Mouse (Mus musculus) embryo, embryonic 11 days (tissue): Measurements from ENCODE around the gene Asic4.

ENCODE experiments used
- DNase-seq: peaks from one replicate; pipeline ENCODE4 v3.0.0-alpha.2; 2015

Asic4 gene

GRCm38 (mm10) chr1:75450314-75451005 lies at the start of gene Asic4:
Gene Asic4 (plus strand): TSS chr1:75450436.
- peak; percentile 52 for DNase-seq

GRCm38 (mm10) chr1:75400493-75401115 lies 49.6 kb upstream of the Asic4 start:
- no peak for DNase-seq

- DNase-seq, result no peak
These were observed 44.7 kb upstream of the Asic4 start for GRCm38 (mm10) chr1:75405547-75405946.

- no peak for DNase-seq
These were observed 44.1 kb upstream of the Asic4 start for GRCm38 (mm10) chr1:75406173-75406572.

- no peak for DNase-seq
These were observed 43.2 kb upstream of the Asic4 start for GRCm38 (mm10) chr1:75407056-75407455.

GRCm38 (mm10) chr1:75408210-75408609 lies 42.0 kb upstream of the Asic4 start:
- no peak for DNase-seq

- DNase-seq, result no peak
These were observed 40.3 kb upstream of the Asic4 start for GRCm38 (mm10) chr1:75409950-75410349.

- DNase-seq, result no peak
These were observed 38.0 kb upstream of the Asic4 start for GRCm38 (mm10) chr1:75412196-75412595.

- peak; percentile 50 for DNase-seq
These were observed 36.5 kb upstream of the Asic4 start for GRCm38 (mm10) chr1:75413749-75414148.

GRCm38 (mm10) chr1:75421794-75422193 lies 28.4 kb upstream of the Asic4 start:
- DNase-seq, result peak; percentile 25

- DNase-seq, result no peak
These were observed 27.9 kb upstream of the Asic4 start for GRCm38 (mm10) chr1:75422216-75422822.

GRCm38 (mm10) chr1:75422823-75423471 lies 27.3 kb upstream of the Asic4 start:
- peak; percentile 74 for DNase-seq

GRCm38 (mm10) chr1:75423780-75424390 lies 26.4 kb upstream of the Asic4 start:
- no peak for DNase-seq

- peak; percentile 77 for DNase-seq
These were observed 24.3 kb upstream of the Asic4 start for GRCm38 (mm10) chr1:75425796-75426471.

- peak; percentile 92 for DNase-seq
These were observed 14.5 kb upstream of the Asic4 start, which contains the start of gene Gmppa for GRCm38 (mm10) chr1:75435475-75436328. Gene Gmppa (plus strand): TSS chr1:75435930.

GRCm38 (mm10) chr1:75438782-75439181 lies 11.5 kb upstream of the Asic4 start:
- DNase-seq, result no peak

- DNase-seq, result no peak
These were observed 9.6 kb upstream of the Asic4 start for GRCm38 (mm10) chr1:75440661-75441060.

GRCm38 (mm10) chr1:75441471-75441996 lies 8.7 kb upstream of the Asic4 start:
- no peak for DNase-seq

- DNase-seq, result no peak
These were observed 8.1 kb upstream of the Asic4 start for GRCm38 (mm10) chr1:75442171-75442570.

GRCm38 (mm10) chr1:75442811-75443210 lies 7.4 kb upstream of the Asic4 start:
- DNase-seq, result no peak
